Mouse (Mus musculus) forebrain, postnatal 0 days (tissue): Measurements from ENCODE around the gene Tenm4. TPM values are rescaled to one million over a fixed set of nuclear protein-coding genes. Genes with fewer than 3 reads are reported as not detected.

Source experiments
- ATAC-seq: fragments of 200-750 bp; cut with Nextera tagmentation; 2 replicates; pipeline ENCODE4 v1.8.0; 2017; ENCODE audit warnings: mild to moderate bottlenecking, moderate library complexity
- DNase-seq: peaks from one replicate; pipeline ENCODE4 v3.0.0-alpha.2; 2015
- H3K27ac ChIP-seq: fragments of 300-500 bp; sonication (generic); 2 replicates; pipeline ENCODE4 v1.5.1; 2014; ENCODE audit warnings: low read depth, mild to moderate bottlenecking, antibody characterized with exemption, low read length, moderate library complexity, mixed read lengths
- H3K27me3 ChIP-seq: fragments of 300-500 bp; sonication (generic); 2 replicates; pipeline ENCODE4 v1.6.1; 2014; ENCODE audit warnings: mild to moderate bottlenecking, low read length, mixed read lengths; ENCODE audit not compliant: insufficient read depth
- H3K36me3 ChIP-seq: fragments of 300-500 bp; sonication (generic); 2 replicates; pipeline ENCODE4 v1.6.1; 2014; ENCODE audit warnings: mild to moderate bottlenecking, moderate library complexity; ENCODE audit not compliant: insufficient read depth
- H3K4me1 ChIP-seq: fragments of 300-500 bp; sonication (generic); 2 replicates; pipeline ENCODE4 v1.6.1; 2014; ENCODE audit warnings: antibody characterized with exemption; ENCODE audit not compliant: insufficient read depth
- H3K4me2 ChIP-seq: fragments of 300-500 bp; sonication (generic); 2 replicates; pipeline ENCODE4 v1.6.1; 2014; ENCODE audit warnings: low read depth, mild to moderate bottlenecking, moderate library complexity
- H3K4me3 ChIP-seq: fragments of 300-500 bp; sonication (generic); 2 replicates; pipeline ENCODE4 v1.5.1; 2014; ENCODE audit warnings: low read depth, low read length, mixed read lengths
- H3K9ac ChIP-seq: fragments of 300-500 bp; sonication (generic); 2 replicates; pipeline ENCODE4 v1.6.1; 2014; ENCODE audit warnings: mild to moderate bottlenecking
- H3K9me3 ChIP-seq: fragments of 300-500 bp; sonication (generic); 2 replicates; pipeline ENCODE4 v1.6.1; 2016; ENCODE audit warnings: low read length
- CTCF ChIP-seq: sonication (generic); IDR thresholded peaks from 2 replicates; pipeline ENCODE4 v1.5.1; 2016; ENCODE audit warnings: antibody characterized with exemption, control low read depth, low read depth
- WGBS: fragments of 180-500 bp; shearing (Covaris S2); extraction: QIAGEN DNeasy Blood & Tissue Kit; methylation state at CpG from one replicate; pipeline ENCODE4 v1.1.7; 2014; 5-methylcytosine and 5-hydroxymethylcytosine counted together
- polyA plus RNA-seq: library from polyadenylated mRNA; unstranded; fragments of >200 nt; fragmentation: Nextera tagmentation; extraction: Ambion mirVana; gene quantifications from 2 replicates; pipeline ENCODE4 v1.2.1, GENCODE M21; 2015
- total RNA-seq: library from RNA; depleted of rRNA; stranded (reverse); fragments of >200 nt; gene quantifications from 2 replicates; pipeline ENCODE4 v1.2.3, GENCODE M21; 2014

The Tenm4 gene
- total and polyA plus RNA-seq, 2 experiments from 2014 or later: 50.6 to 69.5 TPM

- H3K36me3 ChIP-seq: no peaks in the 10 kb centered on the region
- no peak; the same call in 1 of the 2 replicates for TF ChIP-seq CTCF
- no peak for DNase-seq
- H3K4me1 ChIP-seq: no peaks in the 10 kb centered on the region; the same call in 1 of the 2 replicates
- no peak overlapping the region for H3K4me2 ChIP-seq
- H3K9me3 ChIP-seq: no peaks in the 10 kb centered on the region
- whole genome bisulfite sequencing: 41% methylated on average over 4 of the region's 4 CpGs
- no peak for ATAC-seq
- no peak overlapping the region for H3K27ac ChIP-seq
- H3K9ac ChIP-seq: no peak overlapping the region
- no peak overlapping the region for H3K4me3 ChIP-seq
- H3K27me3 ChIP-seq: no peaks in the 10 kb centered on the region
Measured at GRCm38 (mm10) chr7:96753335-96754095, 582.5 kb downstream of the Tenm4 start.

GRCm38 (mm10) chr7:96754175-96754574 lies 583.1 kb downstream of the Tenm4 start:
- H3K9ac ChIP-seq: no peak overlapping the region
- no peak overlapping the region for H3K27ac ChIP-seq
- DNase-seq: no peak
- no peak overlapping the region for H3K4me2 ChIP-seq
- TF ChIP-seq CTCF: no peak
- 38% methylated on average over 12 of the region's 12 CpGs for WGBS
- no peak for ATAC-seq
- H3K27me3 ChIP-seq: no peaks in the 10 kb centered on the region
- no peak overlapping the region for H3K4me3 ChIP-seq
- H3K9me3 ChIP-seq: no peaks in the 10 kb centered on the region
- no peaks in the 10 kb centered on the region for H3K36me3 ChIP-seq
- no peaks in the 10 kb centered on the region; the same call in 1 of the 2 replicates for H3K4me1 ChIP-seq

GRCm38 (mm10) chr7:96755459-96756094 lies 584.5 kb downstream of the Tenm4 start:
- WGBS: 38% methylated on average over 12 of the region's 12 CpGs
- no peaks in the 10 kb centered on the region for H3K9me3 ChIP-seq
- H3K9ac ChIP-seq: no peak overlapping the region
- ATAC-seq (peak; percentile 30; the same call in 1 of the 2 replicates), DNase-seq (no peak)
- H3K27ac ChIP-seq: no peak overlapping the region; the same call in 1 of the 2 replicates
- no peaks in the 10 kb centered on the region for H3K27me3 ChIP-seq
- H3K4me1 ChIP-seq: peaks cover 5% of the 10 kb centered on the region
- no peak for TF ChIP-seq CTCF
- no peak overlapping the region for H3K4me2 ChIP-seq
- H3K36me3 ChIP-seq: no peaks in the 10 kb centered on the region
- H3K4me3 ChIP-seq: no peak overlapping the region

GRCm38 (mm10) chr7:96756104-96756742 lies 585.2 kb downstream of the Tenm4 start:
- WGBS: 35% methylated on average over 10 of the region's 10 CpGs
- peak; percentile 34; the same call in 1 of the 2 replicates for ATAC-seq
- Histone ChIP-seq H3K27ac (no peak overlapping the region), H3K4me2 (no peak overlapping the region), H3K4me1 (peaks cover 7% of the 10 kb centered on the region), H3K27me3 (no peaks in the 10 kb centered on the region), H3K9ac (no peak overlapping the region), H3K4me3 (no peak overlapping the region), H3K36me3 (no peaks in the 10 kb centered on the region), H3K9me3 (no peaks in the 10 kb centered on the region)
- no peak for TF ChIP-seq CTCF
- no peak for DNase-seq

DNA sequence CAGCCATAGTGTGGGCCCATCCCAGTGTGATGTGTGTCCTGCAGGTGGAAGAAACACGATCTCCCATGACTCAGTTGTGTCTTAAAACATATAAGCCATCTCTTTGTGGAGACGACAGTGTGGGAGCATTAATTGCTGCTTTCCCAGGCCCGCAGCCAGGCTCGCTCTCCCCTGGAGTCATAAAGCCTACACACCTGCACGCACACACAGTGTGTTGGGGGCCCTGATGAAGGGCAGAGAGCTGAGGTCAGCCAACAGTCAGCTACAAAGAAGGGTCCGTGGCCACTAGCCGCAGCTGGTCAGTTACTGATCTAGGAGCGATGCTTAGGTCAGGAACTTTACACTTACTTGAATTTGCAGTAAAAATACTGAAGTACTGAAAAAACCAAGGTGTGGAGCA lies 586.0 kb downstream of the Tenm4 start:
- no peaks in the 10 kb centered on the region for H3K36me3 ChIP-seq
- ATAC-seq (no peak), DNase-seq (no peak)
- no peaks in the 10 kb centered on the region for H3K9me3 ChIP-seq
- no peaks in the 10 kb centered on the region for H3K27me3 ChIP-seq
- H3K4me3 ChIP-seq: no peak overlapping the region
- WGBS: 75% methylated on average over 8 of the region's 8 CpGs
- peaks cover 7% of the 10 kb centered on the region for H3K4me1 ChIP-seq
- no peak overlapping the region for H3K27ac ChIP-seq
- no peak overlapping the region for H3K4me2 ChIP-seq
- no peak for TF ChIP-seq CTCF
- H3K9ac ChIP-seq: no peak overlapping the region

GRCm38 (mm10) chr7:96760208-96760607 lies 589.2 kb downstream of the Tenm4 start:
- Histone ChIP-seq H3K4me3 (no peak overlapping the region), H3K9ac (no peak overlapping the region), H3K27me3 (no peaks in the 10 kb centered on the region), H3K4me1 (peaks cover 10% of the 10 kb centered on the region), H3K36me3 (no peaks in the 10 kb centered on the region), H3K4me2 (no peak overlapping the region), H3K9me3 (no peaks in the 10 kb centered on the region), H3K27ac (peak overlapping the region; percentile 50)
- DNase-seq: no peak
- no peak for TF ChIP-seq CTCF
- no peak for ATAC-seq
- WGBS: 41% methylated on average over 6 of the region's 6 CpGs

GRCm38 (mm10) chr7:96761151-96761550 lies 590.1 kb downstream of the Tenm4 start:
- Histone ChIP-seq H3K4me2 (no peak overlapping the region), H3K9me3 (no peaks in the 10 kb centered on the region), H3K27me3 (no peaks in the 10 kb centered on the region), H3K36me3 (no peaks in the 10 kb centered on the region), H3K27ac (no peak overlapping the region), H3K9ac (no peak overlapping the region), H3K4me3 (no peak overlapping the region), H3K4me1 (peaks cover 16% of the 10 kb centered on the region)
- no peak for TF ChIP-seq CTCF
- peak; percentile 59; the same call in 1 of the 2 replicates for ATAC-seq
- peak; percentile 68 for DNase-seq
- WGBS: 23% methylated on average over 5 of the region's 5 CpGs
